Mouse (Mus musculus): ENCODE measurements around the gene Pgap1. TPM values are rescaled to one million over a fixed set of nuclear protein-coding genes. Genes with fewer than 3 reads are reported as not detected.

The Pgap1 gene
- polyA plus RNA-seq, 1 experiment, result not detected

- no peak overlapping the region for H3K4me3 ChIP-seq (replicated peaks)
- no peak for TF ChIP-seq GATA1 (IDR thresholded peaks at IDR 0.05; ENCODE audit: low read length)
- no peak for TF ChIP-seq TAL1 (IDR thresholded peaks at IDR 0.05; ENCODE audit: low read length)
- H3K9me3 ChIP-seq (ENCODE audit: control insufficient read depth, low read length), result no peaks in the 10 kb centered on the region
- H3K4me1 ChIP-seq (ENCODE audit: control insufficient read depth), result no peaks in the 10 kb centered on the region
- no peaks in the 10 kb centered on the region for H3K27me3 ChIP-seq (ENCODE audit: control insufficient read depth)
- H3K36me3 ChIP-seq (ENCODE audit: control insufficient read depth), result no peaks in the 10 kb centered on the region
These were observed 12.3 kb downstream of the Pgap1 start for GRCm38 (mm10) chr1:54545200-54545599.

- Histone ChIP-seq H3K36me3 (ENCODE audit: control insufficient read depth) (no peaks in the 10 kb centered on the region), H3K27me3 (ENCODE audit: control insufficient read depth) (no peaks in the 10 kb centered on the region), H3K9me3 (ENCODE audit: control insufficient read depth, low read length) (peaks cover 3% of the 10 kb centered on the region), H3K4me1 (ENCODE audit: control insufficient read depth) (no peaks in the 10 kb centered on the region), H3K4me3 (replicated peaks) (no peak overlapping the region)
- TF ChIP-seq GATA1 (IDR thresholded peaks at IDR 0.05; ENCODE audit: low read length), result no peak
- TF ChIP-seq TAL1 (IDR thresholded peaks at IDR 0.05; ENCODE audit: low read length), result no peak
These were observed 14.6 kb downstream of the Pgap1 start for GRCm38 (mm10) chr1:54542920-54543319.

GRCm38 (mm10) chr1:54531170-54531569 lies 26.3 kb downstream of the Pgap1 start:
- H3K4me1 ChIP-seq (ENCODE audit: control insufficient read depth), result no peaks in the 10 kb centered on the region
- TF ChIP-seq GATA1 (IDR thresholded peaks at IDR 0.05; ENCODE audit: low read length), result no peak
- TF ChIP-seq TAL1 (IDR thresholded peaks at IDR 0.05; ENCODE audit: low read length), result no peak
- H3K27me3 ChIP-seq (ENCODE audit: control insufficient read depth), result no peaks in the 10 kb centered on the region
- no peaks in the 10 kb centered on the region for H3K36me3 ChIP-seq (ENCODE audit: control insufficient read depth)
- H3K9me3 ChIP-seq (ENCODE audit: control insufficient read depth, low read length), result no peaks in the 10 kb centered on the region
- H3K4me3 ChIP-seq (replicated peaks), result no peak overlapping the region

GRCm38 (mm10) chr1:54523717-54524116 lies 33.8 kb downstream of the Pgap1 start:
- H3K36me3 ChIP-seq (ENCODE audit: control insufficient read depth), result no peaks in the 10 kb centered on the region
- no peaks in the 10 kb centered on the region for H3K27me3 ChIP-seq (ENCODE audit: control insufficient read depth)
- TF ChIP-seq TAL1 (IDR thresholded peaks at IDR 0.05; ENCODE audit: low read length) (no peak), GATA1 (IDR thresholded peaks at IDR 0.05; ENCODE audit: low read length) (no peak)
- no peaks in the 10 kb centered on the region for H3K9me3 ChIP-seq (ENCODE audit: control insufficient read depth, low read length)
- no peaks in the 10 kb centered on the region for H3K4me1 ChIP-seq (ENCODE audit: control insufficient read depth)
- no peak overlapping the region for H3K4me3 ChIP-seq (replicated peaks)

- H3K36me3 ChIP-seq (ENCODE audit: control insufficient read depth), result no peaks in the 10 kb centered on the region
- no peaks in the 10 kb centered on the region for H3K27me3 ChIP-seq (ENCODE audit: control insufficient read depth)
- no peak overlapping the region for H3K4me3 ChIP-seq (replicated peaks)
- no peaks in the 10 kb centered on the region for H3K4me1 ChIP-seq (ENCODE audit: control insufficient read depth)
- no peaks in the 10 kb centered on the region; the same call in 1 of the 2 replicates for H3K9me3 ChIP-seq (ENCODE audit: control insufficient read depth, low read length)
- no peak for TF ChIP-seq GATA1 (IDR thresholded peaks at IDR 0.05; ENCODE audit: low read length)
- TF ChIP-seq TAL1 (IDR thresholded peaks at IDR 0.05; ENCODE audit: low read length), result no peak
These were observed 37.4 kb downstream of the Pgap1 start for GRCm38 (mm10) chr1:54520062-54520577.

GRCm38 (mm10) chr1:54513836-54514235 lies 43.6 kb downstream of the Pgap1 start:
- Histone ChIP-seq H3K4me1 (ENCODE audit: control insufficient read depth) (no peaks in the 10 kb centered on the region), H3K27me3 (ENCODE audit: control insufficient read depth) (no peaks in the 10 kb centered on the region), H3K36me3 (ENCODE audit: control insufficient read depth) (no peaks in the 10 kb centered on the region), H3K4me3 (replicated peaks) (no peak overlapping the region), H3K9me3 (ENCODE audit: control insufficient read depth, low read length) (no peaks in the 10 kb centered on the region; the same call in 1 of the 2 replicates)
- TF ChIP-seq GATA1 (IDR thresholded peaks at IDR 0.05; ENCODE audit: low read length) (no peak), TAL1 (IDR thresholded peaks at IDR 0.05; ENCODE audit: low read length) (no peak)

GRCm38 (mm10) chr1:54498496-54498895 lies 59.0 kb downstream of the Pgap1 start:
- H3K4me3 ChIP-seq (replicated peaks), result no peak overlapping the region
- no peak for TF ChIP-seq TAL1 (IDR thresholded peaks at IDR 0.05; ENCODE audit: low read length)
- TF ChIP-seq GATA1 (IDR thresholded peaks at IDR 0.05; ENCODE audit: low read length), result no peak
- H3K9me3 ChIP-seq (ENCODE audit: control insufficient read depth, low read length), result peaks cover 5% of the 10 kb centered on the region; the same call in 1 of the 2 replicates
- H3K4me1 ChIP-seq (ENCODE audit: control insufficient read depth), result no peaks in the 10 kb centered on the region
- H3K36me3 ChIP-seq (ENCODE audit: control insufficient read depth), result no peaks in the 10 kb centered on the region
- no peaks in the 10 kb centered on the region for H3K27me3 ChIP-seq (ENCODE audit: control insufficient read depth)

- no peak overlapping the region for H3K4me3 ChIP-seq (replicated peaks)
- no peaks in the 10 kb centered on the region for H3K4me1 ChIP-seq (ENCODE audit: control insufficient read depth)
- H3K36me3 ChIP-seq (ENCODE audit: control insufficient read depth), result no peaks in the 10 kb centered on the region
- H3K27me3 ChIP-seq (ENCODE audit: control insufficient read depth), result no peaks in the 10 kb centered on the region
- peaks cover 2% of the 10 kb centered on the region; the same call in 1 of the 2 replicates for H3K9me3 ChIP-seq (ENCODE audit: control insufficient read depth, low read length)
- no peak for TF ChIP-seq GATA1 (IDR thresholded peaks at IDR 0.05; ENCODE audit: low read length)
- TF ChIP-seq TAL1 (IDR thresholded peaks at IDR 0.05; ENCODE audit: low read length), result no peak
These were observed 61.2 kb downstream of the Pgap1 start for GRCm38 (mm10) chr1:54496254-54496653.

- no peaks in the 10 kb centered on the region for H3K27me3 ChIP-seq (ENCODE audit: control insufficient read depth)
- no peaks in the 10 kb centered on the region for H3K36me3 ChIP-seq (ENCODE audit: control insufficient read depth)
- H3K4me3 ChIP-seq (replicated peaks), result no peak overlapping the region
- TF ChIP-seq TAL1 (IDR thresholded peaks at IDR 0.05; ENCODE audit: low read length) (no peak), GATA1 (IDR thresholded peaks at IDR 0.05; ENCODE audit: low read length) (no peak)
- H3K9me3 ChIP-seq (ENCODE audit: control insufficient read depth, low read length), result no peaks in the 10 kb centered on the region
- H3K4me1 ChIP-seq (ENCODE audit: control insufficient read depth), result no peaks in the 10 kb centered on the region
These were observed 64.0 kb downstream of the Pgap1 start for GRCm38 (mm10) chr1:54493496-54493895.

- Histone ChIP-seq H3K27me3 (ENCODE audit: control insufficient read depth) (no peaks in the 10 kb centered on the region), H3K36me3 (ENCODE audit: control insufficient read depth) (no peaks in the 10 kb centered on the region), H3K4me1 (ENCODE audit: control insufficient read depth) (no peaks in the 10 kb centered on the region), H3K9me3 (ENCODE audit: control insufficient read depth, low read length) (no peaks in the 10 kb centered on the region), H3K4me3 (replicated peaks) (no peak overlapping the region)
- TF ChIP-seq GATA1 (IDR thresholded peaks at IDR 0.05; ENCODE audit: low read length) (no peak), TAL1 (IDR thresholded peaks at IDR 0.05; ENCODE audit: low read length) (no peak)
These were observed 65.0 kb downstream of the Pgap1 start for GRCm38 (mm10) chr1:54492435-54492841.
